Mouse (Mus musculus) small intestine, adult 2 months (tissue): ENCODE results near the gene Il33.

ENCODE experiments used
- CTCF ChIP-seq: fragments of 200-500 bp; IDR thresholded peaks from 2 replicates; pipeline ENCODE4 v1.5.1; 2012; ENCODE audit warnings: low read depth, mild to moderate bottlenecking, control low read depth, inconsistent platforms, low read length, moderate library complexity, mixed read lengths; ENCODE audit not compliant: insufficient replicate concordance, insufficient read length; ENCODE audit errors: extremely low read depth
- POLR2A ChIP-seq: fragments of 200-500 bp; IDR thresholded peaks from 2 replicates; pipeline ENCODE4 v1.6.1; 2012; ENCODE audit warnings: low read depth, mild to moderate bottlenecking, control low read depth, inconsistent platforms, low read length, moderate library complexity

- TF ChIP-seq POLR2A (no peak), CTCF (no peak)
These were observed 48.5 kb downstream of the Il33 start for GRCm38 (mm10) chr19:29973396-29973795.
